Mouse (Mus musculus): ENCODE data around the gene Btrc. TPM values are rescaled to one million over a fixed set of nuclear protein-coding genes. Genes with fewer than 3 reads are reported as not detected.

The Btrc gene
- total and polyA plus RNA-seq, 3 experiments, result 14.2 to 30.3 TPM; not detected in 1

DNA sequence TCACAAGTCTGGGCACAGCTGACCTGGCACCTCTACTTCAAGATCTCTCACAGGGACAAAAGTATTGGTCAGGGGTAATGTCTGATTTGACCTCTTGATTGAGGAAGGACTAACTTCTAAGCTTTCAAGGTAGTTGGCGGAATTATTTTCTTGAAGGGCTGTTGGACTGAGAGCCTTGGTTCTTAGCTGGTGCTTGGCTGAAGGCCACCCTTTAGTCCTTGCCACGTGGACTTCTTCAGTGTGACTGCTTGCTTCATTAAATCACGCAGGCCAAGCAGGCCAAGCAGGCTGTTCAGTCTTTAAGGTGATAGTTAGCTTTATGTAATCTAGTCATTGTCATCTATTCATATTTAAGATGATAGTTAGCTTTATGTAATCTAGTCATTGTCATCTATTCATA is 49.2 kb downstream of the Btrc start:
- no peak for DNase-seq (ENCODE audit: low read depth, low spot score)
- Histone ChIP-seq H3K9ac (ENCODE audit: control insufficient read depth, low read depth, low read length, poor library complexity, severe bottlenecking) (no peak overlapping the region), H3K79me2 (ENCODE audit: control insufficient read depth, insufficient read depth, low read length, poor library complexity) (no peaks in the 10 kb centered on the region), H3K36me3 (ENCODE audit: control insufficient read depth in 1 of 2, insufficient read depth in 2 of 2, low read length in 2 of 2) (no peaks in the 10 kb centered on the region), H3K9me3 (replicated peaks; ENCODE audit: insufficient read depth, low read length) (no peaks in the 10 kb centered on the region), H3K4me1 (ENCODE audit: control insufficient read depth in 1 of 2, insufficient read depth in 2 of 2, low read length in 2 of 2) (no peaks in the 10 kb centered on the region), H3K27me3 (ENCODE audit: control insufficient read depth in 1 of 2, insufficient read depth in 2 of 2, low read length in 2 of 2) (no peaks in the 10 kb centered on the region), H3K4me3 (ENCODE audit: control insufficient read depth in 1 of 2, insufficient read depth in 1 of 2, low read depth in 2 of 2, low read length in 2 of 2) (no peak overlapping the region), H3K27ac (ENCODE audit: control insufficient read depth, low read depth, low read length) (no peak overlapping the region)
- no peak for TF ChIP-seq BHLHE40 (IDR thresholded peaks at IDR 0.05; ENCODE audit: borderline replicate concordance, low read depth, low read length)
- no peak for TF ChIP-seq TAL1 (IDR thresholded peaks at IDR 0.05; ENCODE audit: low read length)
- no peak for TF ChIP-seq JUND (IDR thresholded peaks at IDR 0.05; ENCODE audit: low read depth, low read length)
- TF ChIP-seq CHD1 (IDR thresholded peaks at IDR 0.05; ENCODE audit: low read depth, low read length), result no peak
- no peak for TF ChIP-seq POLR2AphosphoS5 (IDR thresholded peaks at IDR 0.05; ENCODE audit: borderline replicate concordance, low read depth, low read length)
- no peak for TF ChIP-seq CHD2 (IDR thresholded peaks at IDR 0.05; ENCODE audit: low read length)
- TF ChIP-seq EP300 (IDR thresholded peaks at IDR 0.05; ENCODE audit: low read depth in 1 of 2, low read length in 2 of 2), result no peak
- TF ChIP-seq MAX (IDR thresholded peaks at IDR 0.05; ENCODE audit: low read length), result no peak
- no peak for TF ChIP-seq MYC (IDR thresholded peaks at IDR 0.05; ENCODE audit: low read depth, low read length)
- no peak for TF ChIP-seq RCOR1 (IDR thresholded peaks at IDR 0.05; ENCODE audit: low read depth, low read length)
- TF ChIP-seq ZC3H11A (IDR thresholded peaks at IDR 0.05; ENCODE audit: low read depth, low read length), result no peak
- TF ChIP-seq SIN3A (IDR thresholded peaks at IDR 0.05; ENCODE audit: low read length), result no peak

DNA sequence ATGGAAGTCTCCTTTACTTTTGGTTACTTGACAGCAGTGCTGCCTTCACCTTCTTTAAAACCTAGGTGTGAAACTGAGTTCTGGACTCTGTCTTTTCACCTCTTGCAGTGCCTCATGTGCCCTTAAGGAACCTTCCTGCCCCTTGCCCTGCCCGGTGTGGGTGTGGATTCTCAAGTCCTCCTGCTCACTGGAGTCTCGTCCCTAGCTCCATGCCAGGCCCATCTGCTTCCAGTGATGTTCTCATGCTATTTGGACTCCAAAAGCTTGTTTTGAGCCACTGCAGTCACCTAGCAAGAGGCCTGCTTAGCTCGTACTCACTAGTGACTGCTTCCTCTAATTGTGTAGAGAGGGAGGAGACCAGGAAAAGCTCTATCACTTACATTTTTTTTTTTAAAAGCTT is 50.4 kb downstream of the Btrc start:
- Histone ChIP-seq H3K27ac (ENCODE audit: control insufficient read depth, low read depth, low read length) (no peak overlapping the region), H3K4me1 (ENCODE audit: control insufficient read depth in 1 of 2, insufficient read depth in 2 of 2, low read length in 2 of 2) (no peaks in the 10 kb centered on the region), H3K36me3 (ENCODE audit: control insufficient read depth in 1 of 2, insufficient read depth in 2 of 2, low read length in 2 of 2) (no peaks in the 10 kb centered on the region), H3K4me3 (ENCODE audit: control insufficient read depth in 1 of 2, insufficient read depth in 1 of 2, low read depth in 2 of 2, low read length in 2 of 2) (no peak overlapping the region), H3K9ac (ENCODE audit: control insufficient read depth, low read depth, low read length, poor library complexity, severe bottlenecking) (no peak overlapping the region), H3K27me3 (ENCODE audit: control insufficient read depth in 1 of 2, insufficient read depth in 2 of 2, low read length in 2 of 2) (no peaks in the 10 kb centered on the region), H3K79me2 (ENCODE audit: control insufficient read depth, insufficient read depth, low read length, poor library complexity) (no peaks in the 10 kb centered on the region), H3K9me3 (replicated peaks; ENCODE audit: insufficient read depth, low read length) (no peaks in the 10 kb centered on the region)
- DNase-seq (ENCODE audit: low read depth, low spot score), result no peak
- TF ChIP-seq MXI1 (IDR thresholded peaks at IDR 0.05; ENCODE audit: low read depth, low read length) (no peak), HCFC1 (IDR thresholded peaks at IDR 0.05; ENCODE audit: low read depth, low read length) (no peak), ZNF384 (IDR thresholded peaks at IDR 0.05; ENCODE audit: low read depth, low read length) (no peak), KAT2A (conservative IDR thresholded peaks at IDR 0.05; ENCODE audit: low read depth, low read length) (no peak)

DNA sequence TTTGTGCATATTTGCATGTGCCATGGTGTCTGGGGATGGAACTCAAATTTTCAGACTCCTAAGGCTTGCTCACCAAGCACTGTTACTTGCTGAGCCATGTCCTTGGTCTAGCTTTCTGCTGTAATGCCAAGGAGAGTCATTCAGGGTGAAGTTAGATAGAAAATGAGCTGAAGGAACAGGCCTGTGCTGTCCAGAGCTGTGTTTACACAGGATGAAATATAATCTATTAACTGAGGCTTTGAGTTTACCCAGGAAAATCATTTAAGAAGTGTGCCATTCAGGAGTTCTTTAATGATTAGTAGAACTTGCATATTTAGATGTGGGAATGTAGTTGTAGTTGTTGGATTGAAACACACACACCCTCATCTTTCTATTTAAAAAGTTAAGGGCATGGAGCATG is 54.1 kb downstream of the Btrc start:
- DNase-seq (ENCODE audit: low read depth, low spot score), result no peak
- Histone ChIP-seq H3K36me3 (ENCODE audit: control insufficient read depth in 1 of 2, insufficient read depth in 2 of 2, low read length in 2 of 2) (no peaks in the 10 kb centered on the region), H3K4me1 (ENCODE audit: control insufficient read depth in 1 of 2, insufficient read depth in 2 of 2, low read length in 2 of 2) (no peaks in the 10 kb centered on the region), H3K27ac (ENCODE audit: control insufficient read depth, low read depth, low read length) (no peak overlapping the region), H3K9me3 (replicated peaks; ENCODE audit: insufficient read depth, low read length) (no peaks in the 10 kb centered on the region), H3K27me3 (ENCODE audit: control insufficient read depth in 1 of 2, insufficient read depth in 2 of 2, low read length in 2 of 2) (no peaks in the 10 kb centered on the region), H3K9ac (ENCODE audit: control insufficient read depth, low read depth, low read length, poor library complexity, severe bottlenecking) (no peak overlapping the region), H3K79me2 (ENCODE audit: control insufficient read depth, insufficient read depth, low read length, poor library complexity) (no peaks in the 10 kb centered on the region), H3K4me3 (ENCODE audit: control insufficient read depth in 1 of 2, insufficient read depth in 1 of 2, low read depth in 2 of 2, low read length in 2 of 2) (no peak overlapping the region)
- TF ChIP-seq BHLHE40 (IDR thresholded peaks at IDR 0.05; ENCODE audit: borderline replicate concordance, low read depth, low read length), result no peak
- TF ChIP-seq MYB (IDR thresholded peaks at IDR 0.05; ENCODE audit: low read depth, low read length), result no peak
- no peak for TF ChIP-seq ETS1 (IDR thresholded peaks at IDR 0.05; ENCODE audit: low read depth, low read length)
- TF ChIP-seq ZNF384 (IDR thresholded peaks at IDR 0.05; ENCODE audit: low read depth, low read length), result no peak
- TF ChIP-seq GABPA (IDR thresholded peaks at IDR 0.05; ENCODE audit: low read depth, low read length), result no peak
